Mouse (Mus musculus): Measurements from ENCODE around the gene 2210010C04Rik. TPM values are rescaled to one million over a fixed set of nuclear protein-coding genes. Genes with fewer than 3 reads are reported as not detected.

2210010C04Rik gene
- polyA plus RNA-seq (2015; fragmentation: Nextera tagmentation; extraction: Ambion mirVana) = 0.08 TPM in 1 of 2 replicates, not detected in the other

DNA sequence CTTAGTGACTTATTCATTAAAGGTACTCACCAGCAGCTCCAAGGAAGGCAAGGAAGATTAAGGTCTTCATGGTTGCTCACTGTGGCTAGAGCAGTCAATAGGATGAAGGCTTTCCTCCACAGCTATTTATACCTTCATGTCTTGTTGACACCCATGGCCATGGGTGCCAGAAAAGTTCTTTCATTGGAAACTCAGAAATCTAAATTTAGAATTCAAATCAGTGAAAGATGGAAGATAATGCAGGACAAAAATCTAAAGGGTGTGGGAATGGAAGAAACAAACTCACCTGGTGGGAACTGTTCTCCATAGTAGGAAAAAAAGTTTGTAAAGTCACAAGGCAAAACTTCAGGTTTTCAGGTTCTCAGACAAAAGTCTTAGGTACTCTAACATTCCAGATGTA, at the start of gene 2210010C04Rik:
Gene 2210010C04Rik (minus strand): TSS at position 101 of the 400 bp plus-strand sequence.
- ATAC-seq (ENCODE audit: borderline replicate concordance, extremely low read depth, low FRiP score, low TSS enrichment) = no peak
- Histone ChIP-seq H3K27me3 (no peaks in the 10 kb centered on the region), H3K4me3 (no peak within 1 kb of the TSS), H3K36me3 (no peaks in the 10 kb centered on the region), H3K4me1 (no peaks in the 10 kb centered on the region), H3K4me2 (no peak within 1 kb of the TSS), H3K9ac (no peak within 1 kb of the TSS), H3K9me3 (no peaks in the 10 kb centered on the region), H3K27ac (no peak within 1 kb of the TSS)

DNA sequence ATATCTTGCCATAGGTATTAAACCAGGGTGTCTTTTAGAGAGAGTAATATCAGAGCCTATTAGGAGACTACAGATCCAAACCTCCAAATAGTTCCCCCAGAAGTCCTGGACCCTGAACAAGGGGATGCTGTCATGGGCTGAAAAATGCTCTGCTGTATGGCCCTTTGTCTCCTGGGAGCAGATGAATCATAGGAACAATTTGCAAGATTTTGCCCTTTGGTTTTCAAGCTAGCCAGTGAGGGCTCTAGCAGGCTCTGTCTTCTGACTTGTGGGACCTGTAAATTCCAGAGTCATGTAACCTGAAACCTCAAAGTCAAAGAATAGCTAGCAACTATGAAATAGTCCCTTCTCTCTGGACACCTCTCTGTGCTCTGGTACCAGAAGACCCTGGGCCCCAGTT, 44.8 kb upstream of the 2210010C04Rik start:
- Histone ChIP-seq H3K4me1 (no peaks in the 10 kb centered on the region), H3K4me3 (no peak overlapping the region), H3K27ac (no peak overlapping the region), H3K4me2 (no peak overlapping the region), H3K27me3 (no peaks in the 10 kb centered on the region), H3K36me3 (no peaks in the 10 kb centered on the region), H3K9me3 (no peaks in the 10 kb centered on the region), H3K9ac (no peak overlapping the region)
- no peak for ATAC-seq (ENCODE audit: borderline replicate concordance, extremely low read depth, low FRiP score, low TSS enrichment)

DNA sequence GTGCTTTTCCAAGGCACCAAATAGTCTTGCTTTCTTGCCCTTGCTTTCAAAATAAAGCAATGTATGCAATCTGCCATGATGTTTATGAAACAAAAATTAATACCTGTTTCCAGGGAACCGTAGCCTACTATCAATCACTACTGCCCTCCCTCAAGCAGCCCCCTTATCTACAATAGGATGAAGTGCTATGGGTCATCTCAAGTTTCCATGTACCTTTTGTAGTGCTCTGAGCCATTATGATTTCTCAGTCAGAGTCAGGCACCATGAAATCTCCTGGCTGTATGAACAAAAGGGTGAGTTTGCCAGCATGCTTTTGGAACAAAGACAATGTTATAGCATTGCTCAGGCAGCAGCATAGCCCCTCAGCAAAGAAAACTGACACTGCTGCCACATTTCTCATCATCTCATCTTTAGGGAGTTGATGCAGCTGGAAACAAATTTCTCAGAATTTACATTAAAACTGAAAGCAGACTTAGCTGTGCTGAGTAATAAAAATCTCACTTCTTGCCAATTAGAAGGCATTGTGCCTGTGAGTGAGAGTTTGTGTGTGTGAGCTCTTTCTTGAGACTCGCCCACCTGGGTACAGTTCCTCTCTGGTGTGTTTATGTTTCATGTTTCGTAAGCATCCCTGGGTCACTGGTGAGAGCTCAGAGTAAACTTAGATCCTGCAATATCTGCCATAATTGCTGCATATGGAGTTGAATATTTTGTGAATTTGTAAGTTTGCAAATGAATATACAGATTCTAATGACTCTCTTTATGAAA, 43.4 kb upstream of the 2210010C04Rik start:
- no peak overlapping the region for H3K4me2 ChIP-seq
- no peaks in the 10 kb centered on the region for H3K9me3 ChIP-seq
- WGBS = 43% methylated on average over 3 of the region's 3 CpGs

DNA sequence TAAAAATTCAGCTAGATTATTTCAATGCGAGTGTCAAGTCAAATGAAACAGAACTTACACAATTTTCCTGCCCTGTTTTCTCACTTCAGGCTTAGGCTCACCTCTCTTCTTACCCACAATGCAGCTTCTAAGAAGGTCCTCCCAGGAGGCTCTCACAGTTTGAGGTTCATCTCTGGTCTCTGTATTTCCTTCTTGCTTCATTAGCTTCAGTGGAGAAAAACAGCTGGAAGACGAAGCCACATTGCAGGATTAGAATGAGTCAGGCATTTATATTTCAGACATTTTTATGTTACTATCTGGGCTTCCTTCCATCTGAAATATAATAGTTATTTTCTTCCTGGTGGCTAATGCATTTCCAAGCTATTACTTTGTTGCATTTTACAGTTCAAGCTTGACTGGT, 40.4 kb upstream of the 2210010C04Rik start:
- Histone ChIP-seq H3K36me3 (no peaks in the 10 kb centered on the region), H3K9me3 (no peaks in the 10 kb centered on the region), H3K27ac (no peak overlapping the region), H3K27me3 (no peaks in the 10 kb centered on the region), H3K4me1 (no peaks in the 10 kb centered on the region), H3K4me3 (no peak overlapping the region), H3K4me2 (no peak overlapping the region), H3K9ac (no peak overlapping the region)
- ATAC-seq (ENCODE audit: borderline replicate concordance, extremely low read depth, low FRiP score, low TSS enrichment) = no peak
- 60% methylated on average over 2 of the region's 2 CpGs for WGBS

More for the DNA sequence above, 43.4 kb upstream of the 2210010C04Rik start:
- no peaks in the 10 kb centered on the region for H3K4me1 ChIP-seq
- no peak overlapping the region for H3K27ac ChIP-seq
- no peaks in the 10 kb centered on the region for H3K36me3 ChIP-seq
- no peak for ATAC-seq (ENCODE audit: borderline replicate concordance, extremely low read depth, low FRiP score, low TSS enrichment)
- H3K4me3 ChIP-seq = no peak overlapping the region
- H3K9ac ChIP-seq = no peak overlapping the region
- H3K27me3 ChIP-seq = no peaks in the 10 kb centered on the region

DNA sequence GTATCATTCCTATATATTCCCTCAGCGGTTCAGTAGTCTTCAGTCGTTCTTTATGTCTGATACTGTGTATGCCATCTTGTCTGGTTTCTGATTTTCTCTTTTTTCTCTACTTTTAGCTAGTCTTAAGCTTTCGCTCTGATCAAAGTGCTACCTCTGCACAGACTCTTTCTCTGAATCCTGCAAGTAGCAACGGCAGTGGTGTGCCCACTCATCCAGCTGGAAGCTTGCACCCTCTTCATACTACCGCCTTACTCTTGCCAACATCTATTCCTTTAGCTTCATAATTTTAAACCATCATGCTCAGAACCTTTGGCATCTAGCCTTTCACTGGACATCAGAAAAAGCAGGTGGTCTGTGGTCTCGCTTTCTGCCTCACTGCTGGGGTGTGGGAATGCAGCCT, 28.0 kb upstream of the 2210010C04Rik start:
- no peak for ATAC-seq (ENCODE audit: borderline replicate concordance, extremely low read depth, low FRiP score, low TSS enrichment)
- 86% methylated on average over 6 of the region's 6 CpGs for WGBS
- H3K36me3 ChIP-seq = no peaks in the 10 kb centered on the region
- no peaks in the 10 kb centered on the region for H3K9me3 ChIP-seq
- no peak overlapping the region for H3K4me3 ChIP-seq
- no peak overlapping the region for H3K9ac ChIP-seq
- no peaks in the 10 kb centered on the region for H3K4me1 ChIP-seq
- no peaks in the 10 kb centered on the region for H3K27me3 ChIP-seq
- H3K27ac ChIP-seq = no peak overlapping the region
- no peak overlapping the region for H3K4me2 ChIP-seq

DNA sequence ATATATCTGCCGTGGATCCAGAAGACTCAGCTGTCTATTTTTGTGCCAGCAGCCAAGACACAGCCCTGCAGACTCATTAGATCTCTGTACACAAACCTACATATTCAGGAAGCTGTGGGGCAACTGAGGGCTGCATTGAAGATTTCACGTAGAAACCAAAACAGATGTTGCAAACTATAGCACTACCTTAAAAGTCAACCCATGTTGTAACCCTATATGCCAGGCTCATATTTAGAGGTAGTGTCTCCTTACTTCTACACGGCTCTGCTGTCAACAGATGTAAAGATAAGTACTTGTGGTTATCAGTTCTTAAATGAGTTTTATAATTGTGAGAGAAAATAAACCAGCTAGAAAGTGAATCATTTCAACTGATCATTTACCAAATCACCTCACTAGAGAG, 27.4 kb upstream of the 2210010C04Rik start:
- Histone ChIP-seq H3K4me3 (no peak overlapping the region), H3K9ac (no peak overlapping the region), H3K4me2 (no peak overlapping the region), H3K27me3 (no peaks in the 10 kb centered on the region), H3K36me3 (no peaks in the 10 kb centered on the region), H3K27ac (no peak overlapping the region), H3K4me1 (no peaks in the 10 kb centered on the region), H3K9me3 (no peaks in the 10 kb centered on the region)
- WGBS = 48% methylated on average over 3 of the region's 3 CpGs
- no peak for ATAC-seq (ENCODE audit: borderline replicate concordance, extremely low read depth, low FRiP score, low TSS enrichment)

DNA sequence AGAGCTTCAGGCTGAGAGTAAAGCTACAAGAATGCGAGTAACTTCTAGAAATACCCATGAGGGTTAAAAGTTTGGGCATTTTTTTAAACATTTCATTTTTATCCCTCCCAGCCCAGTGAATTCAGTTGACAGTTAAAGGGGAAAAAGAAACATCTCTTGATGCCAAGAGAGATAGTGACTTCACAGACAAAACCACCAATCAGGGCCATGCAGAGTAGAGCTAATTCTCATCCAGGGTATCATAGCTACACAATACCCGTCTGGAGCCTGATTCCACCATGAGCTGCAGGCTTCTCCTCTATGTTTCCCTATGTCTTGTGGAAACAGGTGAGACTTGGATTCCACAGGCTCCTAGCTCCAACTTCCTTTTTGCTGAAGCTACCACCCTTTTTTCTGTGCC, 26.8 kb upstream of the 2210010C04Rik start:
- Histone ChIP-seq H3K9me3 (no peaks in the 10 kb centered on the region), H3K4me1 (no peaks in the 10 kb centered on the region), H3K9ac (no peak overlapping the region), H3K4me2 (no peak overlapping the region), H3K27me3 (no peaks in the 10 kb centered on the region), H3K27ac (no peak overlapping the region), H3K36me3 (no peaks in the 10 kb centered on the region), H3K4me3 (no peak overlapping the region)
- no peak for ATAC-seq (ENCODE audit: borderline replicate concordance, extremely low read depth, low FRiP score, low TSS enrichment)
- 69% methylated on average over 2 of the region's 2 CpGs for WGBS

DNA sequence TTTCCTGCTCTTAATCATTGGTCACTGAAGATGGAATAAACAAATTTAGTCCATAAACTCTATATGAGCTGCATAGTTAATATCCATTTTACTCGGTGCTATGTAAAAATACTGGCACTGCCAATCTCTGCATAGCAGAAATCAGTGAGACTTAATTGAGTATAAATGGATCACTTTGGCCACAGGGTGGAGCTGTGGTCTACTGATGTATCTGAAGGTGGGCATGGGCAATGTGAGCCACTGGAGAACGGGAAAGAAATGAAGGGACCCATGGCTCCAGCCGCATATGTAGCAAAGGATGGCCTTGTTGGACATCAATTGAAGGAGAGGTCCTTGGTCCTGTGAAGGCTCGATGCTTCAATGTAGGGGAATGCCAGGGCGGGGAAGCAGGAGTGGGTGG, 25.8 kb upstream of the 2210010C04Rik start:
- H3K4me2 ChIP-seq = no peak overlapping the region
- H3K36me3 ChIP-seq = no peaks in the 10 kb centered on the region
- H3K4me3 ChIP-seq = no peak overlapping the region
- H3K27me3 ChIP-seq = no peaks in the 10 kb centered on the region
- no peak for ATAC-seq (ENCODE audit: borderline replicate concordance, extremely low read depth, low FRiP score, low TSS enrichment)
- WGBS = 69% methylated on average over 5 of the region's 5 CpGs
- H3K4me1 ChIP-seq = no peaks in the 10 kb centered on the region
- no peaks in the 10 kb centered on the region for H3K9me3 ChIP-seq
- H3K9ac ChIP-seq = no peak overlapping the region
- no peak overlapping the region for H3K27ac ChIP-seq

DNA sequence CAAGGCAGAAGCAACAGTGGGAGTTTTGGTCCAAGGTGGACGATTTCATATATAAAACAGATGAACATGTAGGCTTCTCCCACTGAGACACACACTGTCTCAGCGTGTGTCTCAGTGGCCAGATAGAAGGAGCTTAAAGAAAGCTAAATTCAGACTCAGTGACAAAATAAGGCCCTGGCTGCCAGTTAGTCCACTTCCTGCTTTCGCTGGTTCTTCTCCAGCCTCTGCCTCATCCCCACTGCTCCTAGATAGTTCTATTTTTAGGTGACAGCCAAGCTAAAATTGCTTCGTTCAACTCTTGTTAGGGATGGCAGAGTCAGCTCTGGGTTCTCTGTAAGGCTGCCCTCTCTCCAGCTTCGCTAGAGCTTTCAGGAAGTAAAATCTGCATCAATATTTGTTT, 22.3 kb upstream of the 2210010C04Rik start:
- Histone ChIP-seq H3K27ac (no peak overlapping the region), H3K4me1 (no peaks in the 10 kb centered on the region), H3K9me3 (no peaks in the 10 kb centered on the region), H3K36me3 (no peaks in the 10 kb centered on the region), H3K9ac (no peak overlapping the region), H3K4me2 (no peak overlapping the region), H3K27me3 (no peaks in the 10 kb centered on the region), H3K4me3 (no peak overlapping the region)
- WGBS = 67% methylated on average over 5 of the region's 5 CpGs
- ATAC-seq (ENCODE audit: borderline replicate concordance, extremely low read depth, low FRiP score, low TSS enrichment) = no peak

DNA sequence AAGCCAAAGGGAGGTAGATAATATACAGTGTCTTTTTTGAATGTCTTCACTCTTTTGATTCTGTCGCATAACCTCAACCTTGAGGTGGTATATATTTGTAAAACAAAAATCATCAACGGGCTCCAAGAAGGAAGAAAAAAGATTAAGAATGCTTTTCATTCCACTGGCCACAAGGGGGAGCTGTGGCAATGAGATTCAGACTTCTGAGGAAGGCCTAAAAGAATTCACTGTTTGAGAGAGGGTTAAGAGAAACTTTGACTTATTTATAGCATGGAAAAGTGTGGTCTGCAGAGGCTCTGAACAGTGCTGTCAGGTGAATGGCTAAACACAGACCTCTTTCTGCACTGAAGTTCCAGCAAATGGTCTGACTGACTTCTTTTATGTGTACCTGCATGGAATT, 20.3 kb upstream of the 2210010C04Rik start:
- Histone ChIP-seq H3K9me3 (no peaks in the 10 kb centered on the region), H3K4me3 (no peak overlapping the region), H3K9ac (no peak overlapping the region), H3K4me2 (no peak overlapping the region), H3K4me1 (no peaks in the 10 kb centered on the region), H3K36me3 (no peaks in the 10 kb centered on the region), H3K27me3 (no peaks in the 10 kb centered on the region), H3K27ac (no peak overlapping the region)
- no peak for ATAC-seq (ENCODE audit: borderline replicate concordance, extremely low read depth, low FRiP score, low TSS enrichment)
- WGBS = 30% methylated on average over 2 of the region's 2 CpGs

DNA sequence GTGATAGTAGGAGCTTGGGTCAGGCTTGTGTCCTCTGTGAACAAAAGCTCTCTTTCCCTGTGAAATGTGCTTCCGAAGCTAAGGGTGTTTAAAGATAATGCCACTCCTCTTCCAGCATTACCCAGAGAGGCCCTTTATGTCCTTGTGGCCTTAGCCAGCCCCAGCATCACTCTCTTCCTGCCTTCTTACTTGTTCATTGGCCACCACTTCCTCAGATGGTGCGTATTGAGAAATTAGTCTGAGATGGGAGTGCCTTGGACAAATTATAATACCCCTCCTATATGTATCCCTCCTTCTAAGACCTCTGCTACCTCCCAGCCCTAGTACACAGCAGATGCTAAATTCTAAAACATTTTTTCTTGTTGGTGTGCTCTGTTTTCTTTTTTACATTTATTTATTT, 19.1 kb upstream of the 2210010C04Rik start:
- Histone ChIP-seq H3K4me1 (no peaks in the 10 kb centered on the region), H3K4me3 (no peak overlapping the region), H3K9ac (no peak overlapping the region), H3K36me3 (no peaks in the 10 kb centered on the region), H3K27ac (no peak overlapping the region), H3K27me3 (no peaks in the 10 kb centered on the region), H3K4me2 (no peak overlapping the region), H3K9me3 (no peaks in the 10 kb centered on the region)
- ATAC-seq (ENCODE audit: borderline replicate concordance, extremely low read depth, low FRiP score, low TSS enrichment) = no peak
- WGBS = 69% methylated on average over 2 of the region's 2 CpGs

DNA sequence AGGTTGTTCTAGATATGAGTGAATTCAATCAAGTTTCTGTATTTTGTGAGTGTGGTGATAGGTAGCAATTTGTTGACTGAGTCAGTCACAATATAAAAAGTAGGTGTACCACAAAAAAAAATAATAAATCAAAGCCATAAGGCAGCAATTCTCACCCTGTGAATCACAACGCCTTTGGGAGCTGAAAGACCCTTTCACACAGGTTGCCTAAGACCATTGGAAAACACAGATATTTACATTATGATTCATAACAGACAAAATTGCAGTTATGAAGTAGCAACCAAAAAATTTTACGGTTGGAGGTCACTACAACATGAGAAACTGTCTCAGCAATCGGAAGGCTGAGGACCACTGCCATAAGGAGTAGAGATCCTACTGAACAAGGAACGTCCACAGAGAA, 16.5 kb upstream of the 2210010C04Rik start:
- H3K9me3 ChIP-seq = no peaks in the 10 kb centered on the region
- H3K9ac ChIP-seq = no peak overlapping the region
- 79% methylated on average over 4 of the region's 4 CpGs for WGBS
- H3K4me3 ChIP-seq = no peak overlapping the region
- no peaks in the 10 kb centered on the region for H3K27me3 ChIP-seq
- no peaks in the 10 kb centered on the region for H3K36me3 ChIP-seq
- no peaks in the 10 kb centered on the region for H3K4me1 ChIP-seq
- no peak overlapping the region for H3K4me2 ChIP-seq
- no peak overlapping the region for H3K27ac ChIP-seq
- no peak for ATAC-seq (ENCODE audit: borderline replicate concordance, extremely low read depth, low FRiP score, low TSS enrichment)

DNA sequence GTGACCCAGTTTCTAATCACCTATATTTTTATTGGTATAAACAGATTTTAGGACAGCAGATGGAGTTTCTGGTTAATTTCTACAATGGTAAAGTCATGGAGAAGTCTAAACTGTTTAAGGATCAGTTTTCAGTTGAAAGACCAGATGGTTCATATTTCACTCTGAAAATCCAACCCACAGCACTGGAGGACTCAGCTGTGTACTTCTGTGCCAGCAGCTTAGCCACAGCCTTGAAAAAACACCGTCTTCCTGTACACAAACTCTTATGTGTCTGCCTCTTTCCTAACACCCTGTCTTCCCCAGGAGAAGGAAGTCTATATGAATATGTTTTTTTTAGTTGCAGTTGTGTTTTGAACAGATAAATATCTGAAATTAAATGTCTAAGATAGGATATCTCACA, 13.3 kb upstream of the 2210010C04Rik start:
- ATAC-seq (ENCODE audit: borderline replicate concordance, extremely low read depth, low FRiP score, low TSS enrichment) = no peak
- no peaks in the 10 kb centered on the region for H3K4me1 ChIP-seq
- no peaks in the 10 kb centered on the region for H3K9me3 ChIP-seq
- no peak overlapping the region for H3K4me2 ChIP-seq
- no peaks in the 10 kb centered on the region for H3K36me3 ChIP-seq
- H3K9ac ChIP-seq = no peak overlapping the region
- H3K27ac ChIP-seq = no peak overlapping the region
- no peaks in the 10 kb centered on the region for H3K27me3 ChIP-seq
- no peak overlapping the region for H3K4me3 ChIP-seq
- WGBS = 22% methylated on average over 1 of the region's 1 CpGs

Measured in lung, embryonic 15.5 days (tissue).